Mouse (Mus musculus) urinary bladder, postnatal 36 days (tissue): ENCODE data around the gene Spint5.
A peak's percentile ranks its signal among the peaks of the same experiment; 100 is the strongest.
"Not testable (repeated sequence)": the region's sequence is repeated elsewhere in the genome, so short reads cannot be mapped to it uniquely, and the experiment has no call there.

Experiments used
- DNase-seq, 2 experiments: peaks; one replicate each; pipeline ENCODE4 v3.0.0; 2022; ENCODE audit warnings: low spot score in 2 of 2, mixed read lengths in 1 of 2

The Spint5 gene

GRCm38 (mm10) chr2:164715005-164715404 is at the start of gene Spint5:
Spint5 (plus strand) TSS chr2:164715305.
- no peak for DNase-seq

- no peak for DNase-seq
Observed at GRCm38 (mm10) chr2:164670261-164670660, 44.8 kb upstream of the Spint5 start.

- no peak for DNase-seq
Observed at GRCm38 (mm10) chr2:164670938-164671337, 44.2 kb upstream of the Spint5 start.

- peak; percentile 4 to 18 for DNase-seq
Observed at GRCm38 (mm10) chr2:164673987-164674386, 41.1 kb upstream of the Spint5 start, which contains the start of gene Wfdc11. Wfdc11 (minus strand) TSS chr2:164674087.

DNA sequence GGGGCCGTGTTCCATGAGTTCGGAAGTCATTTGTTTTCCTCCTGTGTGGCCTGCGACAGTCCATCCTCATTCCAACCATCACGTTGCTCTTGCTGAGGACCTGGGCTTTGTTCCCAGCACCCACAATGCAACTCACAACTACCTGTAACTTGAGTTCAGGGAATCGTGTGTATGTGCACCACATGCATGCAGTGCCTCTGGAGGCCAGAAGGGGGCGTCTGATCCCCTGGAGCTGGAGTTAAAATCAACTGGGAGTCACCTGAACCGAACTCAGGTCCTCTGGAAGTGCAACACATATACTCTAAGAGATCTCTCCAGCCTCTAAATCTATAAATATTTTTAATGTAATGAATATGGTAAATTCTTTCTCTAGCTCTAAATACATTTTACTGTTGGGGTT is 39.0 kb upstream of the Spint5 start:
- DNase-seq = no peak

DNA sequence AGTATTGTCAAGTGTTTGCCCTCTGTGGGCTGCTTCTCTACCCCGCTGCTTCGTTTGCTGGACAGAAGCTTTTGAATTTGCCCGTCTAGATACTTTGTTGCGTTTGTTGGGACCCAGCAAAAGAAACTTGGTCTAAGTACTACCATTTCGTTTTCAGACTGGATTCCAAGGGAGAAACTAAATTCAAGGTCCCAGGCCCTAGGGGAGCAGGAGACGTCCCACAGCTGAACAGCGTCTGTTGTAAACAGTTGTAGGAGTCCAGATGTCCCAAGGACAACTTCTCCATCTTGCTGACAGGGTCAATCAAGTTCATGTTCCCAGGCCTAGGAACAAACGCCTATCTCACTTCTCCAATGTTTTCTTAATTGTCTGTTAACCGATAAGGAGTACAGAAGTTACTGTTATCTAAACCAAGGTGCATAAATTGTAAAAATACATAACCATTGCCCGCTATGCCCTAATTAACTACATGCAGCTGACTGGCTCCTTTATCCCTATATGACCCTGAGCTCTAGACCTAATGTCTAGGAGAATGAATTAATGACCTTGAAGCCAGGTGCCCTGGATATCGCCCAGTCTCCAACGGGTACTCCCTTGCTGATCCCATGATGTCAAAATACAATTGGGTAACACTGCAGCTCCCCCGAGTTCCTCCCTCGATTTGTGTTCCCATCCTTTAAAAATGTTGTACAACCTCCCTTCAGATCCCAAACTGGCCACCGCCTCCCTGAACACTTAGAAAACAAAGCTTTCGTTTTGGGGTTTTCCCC is 38.0 kb upstream of the Spint5 start:
- DNase-seq = no peak

GRCm38 (mm10) chr2:164678848-164679625 is 36.1 kb upstream of the Spint5 start:
- peak; percentile 55 to 60 for DNase-seq

- no peak for DNase-seq
Observed at GRCm38 (mm10) chr2:164679906-164680305, 35.2 kb upstream of the Spint5 start.

- no peak for DNase-seq
Observed at GRCm38 (mm10) chr2:164684807-164685206, 30.3 kb upstream of the Spint5 start, which contains the start of gene Wfdc13. Wfdc13 (plus strand) TSS chr2:164685107.

GRCm38 (mm10) chr2:164698201-164698600 is 16.9 kb upstream of the Spint5 start, which contains the start of gene Spint4:
Spint4 (plus strand) TSS chr2:164698501.
- DNase-seq = no peak

DNA sequence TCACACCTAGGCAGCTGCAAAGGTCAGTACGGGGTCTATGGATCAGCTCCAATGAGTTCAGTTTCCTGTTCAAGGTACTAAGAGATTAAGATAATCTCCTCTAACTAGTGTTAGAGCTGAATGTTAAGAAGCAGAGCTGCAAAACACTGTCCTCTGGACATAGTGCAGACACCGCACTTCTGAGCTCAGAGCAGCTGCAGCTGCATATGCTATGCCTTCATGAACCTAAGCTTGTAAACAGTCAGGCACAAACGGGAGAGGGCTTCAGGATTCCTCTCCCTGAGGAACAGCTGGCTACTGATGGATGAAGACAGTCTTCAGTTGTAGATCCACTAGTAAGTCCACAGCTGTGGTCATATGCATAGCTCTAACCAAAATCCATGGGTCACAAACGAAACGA is 14.1 kb upstream of the Spint5 start:
- DNase-seq = no peak

DNA sequence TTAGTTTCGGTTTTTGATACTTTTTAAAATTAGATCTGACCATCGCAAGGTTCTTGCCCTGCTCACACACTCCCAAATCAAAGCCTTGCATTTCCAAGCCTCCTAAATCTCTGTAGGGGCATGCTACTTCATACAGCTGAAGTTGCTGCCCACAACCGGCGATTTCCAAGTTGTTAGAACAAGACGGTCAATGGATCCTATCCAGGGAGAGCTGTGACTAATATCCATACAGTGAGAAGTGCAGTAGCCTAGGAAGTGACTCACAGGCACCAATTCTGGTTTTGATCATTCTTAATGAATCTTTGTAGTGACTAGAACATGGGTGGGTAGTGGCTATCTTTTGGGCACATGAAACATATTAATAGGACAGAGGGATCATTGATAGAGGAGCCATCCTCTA is 13.3 kb upstream of the Spint5 start:
- no peak for DNase-seq

GRCm38 (mm10) chr2:164704235-164704634 is 10.9 kb upstream of the Spint5 start:
- no peak for DNase-seq

DNA sequence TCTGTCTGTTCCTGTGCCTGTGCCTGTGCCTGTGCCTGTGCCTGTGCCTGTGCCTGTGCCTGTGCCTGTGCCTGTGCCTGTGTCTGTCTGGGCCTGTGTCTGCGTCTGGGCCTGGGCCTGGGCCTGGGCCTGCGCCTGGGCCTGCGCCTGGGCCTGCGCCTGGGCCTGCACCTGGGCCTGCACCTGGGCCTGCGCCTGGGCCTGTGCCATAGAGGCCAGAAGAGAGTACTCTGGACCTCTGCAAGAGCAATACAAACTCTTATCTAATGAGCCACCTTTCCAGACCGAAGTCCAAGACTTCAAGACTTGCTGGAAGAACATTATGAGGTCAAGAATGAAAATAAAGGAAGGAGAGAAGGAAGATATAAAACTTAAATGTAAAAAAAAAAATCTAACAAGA is 9.8 kb upstream of the Spint5 start:
- no peak for DNase-seq

DNA sequence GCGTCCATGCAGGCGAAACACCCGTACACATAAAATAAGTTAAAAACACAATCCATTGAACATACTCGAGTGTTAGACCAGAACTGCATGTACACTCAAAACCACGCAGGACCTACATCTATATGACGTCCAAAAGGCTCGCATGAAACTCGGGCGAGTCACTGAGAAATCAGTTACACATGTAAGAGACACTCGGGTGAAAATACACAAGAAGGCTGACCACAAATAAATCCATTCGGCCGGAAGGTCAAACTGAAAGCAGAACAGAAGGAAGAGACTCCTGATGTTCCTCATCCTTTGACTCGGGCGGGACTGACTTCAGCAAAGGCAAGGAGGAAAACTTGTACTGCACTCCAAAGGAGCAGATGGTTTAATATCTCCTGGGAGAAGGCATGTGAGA is 9.1 kb upstream of the Spint5 start:
- DNase-seq = no peak

GRCm38 (mm10) chr2:164716194-164716786 is 1.2 kb downstream of the Spint5 start:
- not testable (repeated sequence) for DNase-seq

DNA sequence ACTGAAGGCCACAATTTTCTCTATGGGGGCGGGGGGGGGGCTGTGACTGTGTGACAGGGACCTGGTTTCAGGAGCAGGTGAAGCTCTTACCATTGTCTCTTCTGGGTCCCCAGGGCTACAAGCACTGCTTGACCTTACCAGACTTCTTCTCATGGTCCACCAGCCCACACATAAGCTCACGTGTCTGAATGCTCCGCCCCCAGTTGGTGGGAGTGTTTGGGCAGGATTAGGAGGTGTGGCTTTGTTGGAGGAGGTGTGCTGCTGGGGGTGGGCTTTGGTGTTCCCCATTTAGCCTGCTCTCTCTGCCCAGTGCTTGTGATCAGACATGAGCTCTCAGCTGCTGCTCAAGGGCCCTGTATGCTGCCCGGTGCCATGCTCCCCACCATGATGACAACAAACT is 8.2 kb downstream of the Spint5 start:
- DNase-seq = no peak

GRCm38 (mm10) chr2:164725895-164726619 is 11.0 kb downstream of the Spint5 start:
- DNase-seq = peak; percentile 52 to 65

- DNase-seq = no peak
Observed at GRCm38 (mm10) chr2:164731719-164732118, 16.6 kb downstream of the Spint5 start.

GRCm38 (mm10) chr2:164733259-164733658 is 18.2 kb downstream of the Spint5 start:
- DNase-seq = no peak

GRCm38 (mm10) chr2:164734839-164735238 is 19.7 kb downstream of the Spint5 start:
- no peak for DNase-seq

DNA sequence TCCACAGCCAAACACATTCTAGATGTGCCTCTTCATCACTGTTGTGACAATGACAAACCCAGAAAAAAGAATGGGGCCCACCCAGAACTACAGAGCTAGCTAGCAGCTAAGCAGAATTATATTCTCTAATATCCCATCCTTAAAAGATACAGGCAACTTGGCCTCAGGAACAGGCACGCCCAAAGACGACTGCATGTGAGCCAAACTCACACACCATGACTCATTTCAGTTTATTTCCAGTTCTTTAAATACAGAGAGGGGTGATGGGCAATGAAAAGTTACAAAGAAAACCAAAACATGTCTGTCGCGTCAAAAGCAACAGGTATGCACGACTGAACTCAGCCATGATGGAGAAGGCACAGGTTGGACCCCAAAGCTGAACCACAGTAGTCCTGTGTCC is 20.3 kb downstream of the Spint5 start:
- no peak for DNase-seq
